Comparison of ENCODE assay signal across 8 mouse cellular contexts in the genomic region with DNA sequence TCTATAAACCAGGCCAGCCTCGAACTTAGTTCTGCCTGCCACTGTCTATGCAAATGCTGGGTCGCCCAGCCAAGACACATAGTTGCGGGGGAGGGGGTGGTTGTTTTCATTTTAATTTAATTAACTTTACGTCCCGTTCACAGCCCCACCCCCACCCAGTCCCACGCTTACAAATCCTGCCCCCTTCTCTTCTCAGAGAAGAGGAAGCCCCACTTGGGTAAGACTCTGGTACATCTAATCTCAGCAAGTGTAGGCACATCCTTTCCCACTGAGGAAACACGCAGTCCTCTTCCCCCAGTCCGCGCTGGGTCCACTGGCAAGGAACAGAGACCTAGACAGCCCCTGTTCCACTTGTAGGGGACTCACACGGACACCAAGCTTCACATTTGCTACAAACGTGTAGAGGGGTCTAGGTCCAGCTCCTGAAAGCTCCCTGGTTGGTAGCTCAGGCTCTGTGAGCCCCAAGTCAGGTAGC. TPM values are rescaled to one million over a fixed set of nuclear protein-coding genes. Genes with fewer than 3 reads are reported as not detected.
DNase-seq lines count a peak whose midpoint lies in the region; ATAC-seq and TF ChIP-seq lines count a peak whose summit lies in the region.

No protein-coding gene starts in this region.

- H3K4me2 ChIP-seq in forebrain, embryonic 15.5 days (replicated peaks): peak overlapping the region; percentile 93
- H3K4me2 ChIP-seq in limb, embryonic 13.5 days (replicated peaks): peak overlapping the region; percentile 79
- H3K4me2 ChIP-seq in midbrain, embryonic 16.5 days (ENCODE audit: low read length): peak overlapping the region; percentile 95

- TF ChIP-seq CTCF in layer of hippocampus, adult 2 months (conservative IDR thresholded peaks at IDR 0.05): no peak

- intact Hi-C loops in left cerebral cortex, postnatal 25 days (cut with DNase I): no loop called here

- peak overlapping the region; percentile 88 for H3K9ac ChIP-seq in forebrain, embryonic 15.5 days (replicated peaks)
- peak overlapping the region; percentile 86 for H3K9ac ChIP-seq in limb, embryonic 13.5 days
- peak overlapping the region; percentile 70 for H3K9ac ChIP-seq in midbrain, embryonic 16.5 days (ENCODE audit: low read depth, low read length)

- H3K4me3 ChIP-seq in layer of hippocampus, adult 2 months: peak overlapping the region; percentile 66
- peak overlapping the region; percentile 88 for H3K4me3 ChIP-seq in forebrain, embryonic 15.5 days
- peak overlapping the region; percentile 86 for H3K4me3 ChIP-seq in limb, embryonic 13.5 days
- peak overlapping the region; percentile 50 for H3K4me3 ChIP-seq in midbrain, embryonic 16.5 days (ENCODE audit: low read depth, low read length)

- no peaks in the 10 kb centered on the region for H3K9me3 ChIP-seq in forebrain, embryonic 15.5 days
- peaks cover 2% of the 10 kb centered on the region; the same call in 1 of the 2 replicates for H3K9me3 ChIP-seq in limb, embryonic 13.5 days
- H3K9me3 ChIP-seq in midbrain, embryonic 16.5 days (replicated peaks; ENCODE audit: control insufficient read depth, low read length, poor library complexity, severe bottlenecking): no peaks in the 10 kb centered on the region

- DNase-seq in layer of hippocampus, adult 2 months (ENCODE audit: low spot score in 2 of 2): peak in 1 of 2 experiments; percentile 31
- no peak for DNase-seq in layer of hippocampus, adult 9-10 months (ENCODE audit: low spot score)
- DNase-seq in ZHBTc4 (ENCODE audit: low read depth, low spot score): peak; percentile 59
- DNase-seq in left cerebral cortex, postnatal 25 days (ENCODE audit: low spot score in 2 of 2): no peak
- DNase-seq in layer of hippocampus, postnatal 10 days (ENCODE audit: low spot score in 2 of 2): no peak

- peak overlapping the region; percentile 97 for H3K27ac ChIP-seq in layer of hippocampus, adult 2 months
- H3K27ac ChIP-seq in forebrain, embryonic 15.5 days (replicated peaks): peak overlapping the region; percentile 94
- H3K27ac ChIP-seq in limb, embryonic 13.5 days: peak overlapping the region; percentile 88
- H3K27ac ChIP-seq in midbrain, embryonic 16.5 days (ENCODE audit: low read length): peak overlapping the region; percentile 93

- peak; percentile 55 for ATAC-seq in forebrain, embryonic 15.5 days (replicated peaks)
- ATAC-seq in limb, embryonic 13.5 days (ENCODE audit: low FRiP score, low read depth): peak; percentile 55
- peak; percentile 74 for ATAC-seq in midbrain, embryonic 16.5 days

- 4% methylated on average over 11 of the region's 11 CpGs for WGBS in forebrain, embryonic 15.5 days
- WGBS in limb, embryonic 13.5 days: 4% methylated on average over 11 of the region's 11 CpGs
- WGBS in midbrain, embryonic 16.5 days: 4% methylated on average over 11 of the region's 11 CpGs

- H3K27me3 ChIP-seq in forebrain, embryonic 15.5 days: no peaks in the 10 kb centered on the region
- H3K27me3 ChIP-seq in limb, embryonic 13.5 days: no peaks in the 10 kb centered on the region
- H3K27me3 ChIP-seq in midbrain, embryonic 16.5 days (ENCODE audit: control insufficient read depth, insufficient read depth, low read depth, low read length): no peaks in the 10 kb centered on the region

- peaks cover 12% of the 10 kb centered on the region; the same call in 1 of the 2 replicates for H3K36me3 ChIP-seq in forebrain, embryonic 15.5 days
- peaks cover 26% of the 10 kb centered on the region for H3K36me3 ChIP-seq in limb, embryonic 13.5 days
- H3K36me3 ChIP-seq in midbrain, embryonic 16.5 days (ENCODE audit: control insufficient read depth, insufficient read depth, low read length): peaks cover 6% of the 10 kb centered on the region; the same call in 1 of the 2 replicates

- H3K4me1 ChIP-seq in forebrain, embryonic 15.5 days: peaks cover 24% of the 10 kb centered on the region
- peaks cover 16% of the 10 kb centered on the region for H3K4me1 ChIP-seq in limb, embryonic 13.5 days
- peaks cover 22% of the 10 kb centered on the region for H3K4me1 ChIP-seq in midbrain, embryonic 16.5 days (ENCODE audit: control insufficient read depth, insufficient read depth, low read length)

RNA-seq across cellular contexts. Expression of a gene that starts 0.5 kb away (rescaled TPM):
- total RNA-seq in layer of hippocampus, adult 2 months (2021): 10 to 100 TPM; 44.7 to 47.9 TPM
- polyA plus RNA-seq in forebrain, embryonic 15.5 days (2015; fragmentation: Nextera tagmentation; extraction: Ambion mirVana): 223 and 227 TPM in 2 replicates
- polyA plus RNA-seq in limb, embryonic 13.5 days (2015; fragmentation: Nextera tagmentation; extraction: Ambion mirVana): 156 TPM in 2 replicates
- 147 and 161 TPM in 2 replicates for polyA plus RNA-seq in midbrain, embryonic 16.5 days (2015; fragmentation: Nextera tagmentation; extraction: Ambion mirVana)
- total RNA-seq in left cerebral cortex, postnatal 25 days (2021): 10 to 100 TPM; 50.0 to 55.6 TPM
- 10 to 100 TPM; 80.4 to 84.4 TPM for total RNA-seq in layer of hippocampus, postnatal 10 days (2021)

RNA-seq across cellular contexts. Expression of a gene that starts 6.1 kb away (rescaled TPM):
- total RNA-seq in layer of hippocampus, adult 2 months (2021): 10 to 100 TPM; 21.7 to 23.1 TPM
- 34.1 and 34.2 TPM in 2 replicates for polyA plus RNA-seq in forebrain, embryonic 15.5 days (2015; fragmentation: Nextera tagmentation; extraction: Ambion mirVana)
- polyA plus RNA-seq in limb, embryonic 13.5 days (2015; fragmentation: Nextera tagmentation; extraction: Ambion mirVana): 33.5 and 40.3 TPM in 2 replicates
- polyA plus RNA-seq in midbrain, embryonic 16.5 days (2015; fragmentation: Nextera tagmentation; extraction: Ambion mirVana): 35.4 and 35.5 TPM in 2 replicates
- 10 to 100 TPM; 19.9 to 20.8 TPM for total RNA-seq in left cerebral cortex, postnatal 25 days (2021)
- 10 to 100 TPM; 13.4 to 18.8 TPM for total RNA-seq in layer of hippocampus, postnatal 10 days (2021)
